ENCODE assay signal across 8 mouse cellular contexts in genomic region chr16:18119031-18119730, GRCm38 (mm10). TPM values are rescaled to one million over a fixed set of nuclear protein-coding genes. Genes with fewer than 3 reads are reported as not detected.
DNase-seq lines count a peak whose midpoint lies in the region; ATAC-seq and TF ChIP-seq lines count a peak whose summit lies in the region.

No protein-coding gene starts in this region.

- WGBS in forebrain, embryonic 16.5 days: 12% methylated on average over 8 of the region's 8 CpGs
- WGBS in midbrain, postnatal 0 days: 13% methylated on average over 8 of the region's 8 CpGs

- no peak overlapping the region for H3ac ChIP-seq in C2C12 (ENCODE audit: control insufficient read depth, insufficient read length, low read depth)

- no peak overlapping the region for H3K4me3 ChIP-seq in C2C12 (ENCODE audit: insufficient read depth, poor library complexity, severe bottlenecking)
- H3K4me3 ChIP-seq in forebrain, embryonic 16.5 days (replicated peaks; ENCODE audit: low read length): no peak overlapping the region
- no peak overlapping the region for H3K4me3 ChIP-seq in midbrain, postnatal 0 days (ENCODE audit: low read depth, low read length)

- H3K9me3 ChIP-seq in forebrain, embryonic 16.5 days (ENCODE audit: control insufficient read depth, low read length): no peaks in the 10 kb centered on the region
- no peaks in the 10 kb centered on the region for H3K9me3 ChIP-seq in midbrain, postnatal 0 days (ENCODE audit: low read length)

- H3K27me3 ChIP-seq in C2C12 (ENCODE audit: control insufficient read depth, insufficient read depth, insufficient read length): peaks cover 31% of the 10 kb centered on the region
- no peaks in the 10 kb centered on the region for H3K27me3 ChIP-seq in forebrain, embryonic 16.5 days (replicated peaks; ENCODE audit: control insufficient read depth, insufficient read depth, low read length)
- H3K27me3 ChIP-seq in midbrain, postnatal 0 days (ENCODE audit: insufficient read depth, low read length): no peaks in the 10 kb centered on the region

- DNase-seq in gastrocnemius, adult 18-20 months (ENCODE audit: low spot score): peak; percentile 36
- no peak for DNase-seq in gastrocnemius, adult 8-10 months (ENCODE audit: low spot score in 2 of 2)
- peak; percentile 74 for DNase-seq in cerebellum, adult 11 months
- DNase-seq in layer of hippocampus, postnatal 10 days (ENCODE audit: low spot score in 2 of 2): peak; percentile 65 to 71
- DNase-seq in midbrain, postnatal 0 days (ENCODE audit: low spot score): peak; percentile 72
- DNase-seq in thymus, postnatal 36 days: peak; percentile 67 to 74

- H3K4me2 ChIP-seq in forebrain, embryonic 16.5 days (ENCODE audit: low read length): no peak overlapping the region
- no peak overlapping the region for H3K4me2 ChIP-seq in midbrain, postnatal 0 days (ENCODE audit: low read depth, low read length, poor library complexity, severe bottlenecking)

- TF ChIP-seq CTCF in C2C12 (IDR thresholded peaks at IDR 0.05; ENCODE audit: control insufficient read depth, insufficient read depth, insufficient read length): peak; percentile 40
- peak; percentile 92 for TF ChIP-seq CTCF in midbrain, postnatal 0 days (IDR thresholded peaks at IDR 0.05)

- ATAC-seq in forebrain, embryonic 16.5 days: peak; percentile 87
- ATAC-seq in midbrain, postnatal 0 days (ENCODE audit: low FRiP score): peak; percentile 71; the same call in 1 of the 2 replicates

- no peaks in the 10 kb centered on the region for H3K79me2 ChIP-seq in C2C12 (ENCODE audit: control insufficient read depth, insufficient read depth)

- no peak overlapping the region for H3K9ac ChIP-seq in forebrain, embryonic 16.5 days (replicated peaks; ENCODE audit: low read depth, low read length)
- H3K9ac ChIP-seq in midbrain, postnatal 0 days (replicated peaks; ENCODE audit: low read length, poor library complexity, severe bottlenecking): 0 out of 2 replicates have a peak overlapping the region, but pooled peaks have one; percentile 19

- 0 out of 2 replicates have a peak overlapping the region, but pooled peaks have one; percentile 18 for H3K27ac ChIP-seq in forebrain, embryonic 16.5 days (ENCODE audit: low read length)
- no peak overlapping the region for H3K27ac ChIP-seq in midbrain, postnatal 0 days (ENCODE audit: low read depth, low read length)

- H3K79me3 ChIP-seq in C2C12 (ENCODE audit: low read depth): no peaks in the 10 kb centered on the region

- peaks cover 6% of the 10 kb centered on the region for H3K4me1 ChIP-seq in forebrain, embryonic 16.5 days (replicated peaks; ENCODE audit: control insufficient read depth, insufficient read depth, low read length)
- H3K4me1 ChIP-seq in midbrain, postnatal 0 days (ENCODE audit: insufficient read depth, low read length): no peaks in the 10 kb centered on the region

- no peaks in the 10 kb centered on the region for H3K36me3 ChIP-seq in C2C12 (ENCODE audit: control insufficient read depth, insufficient read depth)
- no peaks in the 10 kb centered on the region for H3K36me3 ChIP-seq in forebrain, embryonic 16.5 days (ENCODE audit: control insufficient read depth, insufficient read depth)
- no peaks in the 10 kb centered on the region for H3K36me3 ChIP-seq in midbrain, postnatal 0 days (ENCODE audit: insufficient read depth, low read length)

TF ChIP-seq in C2C12, 6 proteins besides CTCF, POLR2A, EP300 and RAD21:
- TF ChIP-seq MAX (IDR thresholded peaks at IDR 0.05) (no peak), USF1 (IDR thresholded peaks at IDR 0.05; ENCODE audit: low read depth) (no peak), MYOG (IDR thresholded peaks at IDR 0.05; ENCODE audit: control insufficient read depth, extremely low read depth, insufficient read length) (no peak), FOSL1 (IDR thresholded peaks at IDR 0.05; ENCODE audit: insufficient read depth, low read length, poor library complexity, severe bottlenecking) (no peak), MYOD1 (IDR thresholded peaks at IDR 0.05; ENCODE audit: control insufficient read depth, insufficient read length, low read depth) (no peak)

RNA-seq across cellular contexts. Expression of gene Rtn4r, which starts 8.3 kb away (rescaled TPM):
- total RNA-seq in gastrocnemius, adult 18-20 months (2021): under 1 TPM in 1 of 2 experiments, not detected in 1; 0.11 TPM
- total RNA-seq in gastrocnemius, adult 8-10 months (2022): under 1 TPM in 1 of 4 experiments, not detected in 3; 0.15 TPM
- 0.11 TPM for polyA plus RNA-seq in C2C12 (2012; fragmentation: generic; extraction: Trizol)
- 21.7 and 24.4 TPM in 2 replicates for polyA plus RNA-seq in forebrain, embryonic 16.5 days (2015; fragmentation: Nextera tagmentation; extraction: Ambion mirVana)
- 10 to 100 TPM; 76.3 to 78.0 TPM for total RNA-seq in layer of hippocampus, postnatal 10 days (2021)
- total RNA-seq in midbrain, postnatal 0 days (2014; rRNA removed): 39.6 and 71.7 TPM in 2 replicates
- polyA plus RNA-seq in midbrain, postnatal 0 days (2015; fragmentation: Nextera tagmentation; extraction: Ambion mirVana): 32.3 and 36.2 TPM in 2 replicates

RNA-seq across cellular contexts. Expression of gene Prodh, which starts 29.2 kb away (rescaled TPM):
- 10 to 100 TPM in 1 of 2 experiments, 1 to 10 TPM in 1; 4.6 to 11.1 TPM for total RNA-seq in gastrocnemius, adult 18-20 months (2021)
- total RNA-seq in gastrocnemius, adult 8-10 months (2022): 10 to 100 TPM in 2 of 4 experiments, 1 to 10 TPM in 2; 7.8 to 16.8 (median 9.7) TPM
- polyA plus RNA-seq in C2C12 (2012; fragmentation: generic; extraction: Trizol): 7.3 TPM
- polyA plus RNA-seq in forebrain, embryonic 16.5 days (2015; fragmentation: Nextera tagmentation; extraction: Ambion mirVana): 4.1 and 4.2 TPM in 2 replicates
- 10 to 100 TPM; 15.8 to 17.3 TPM for total RNA-seq in layer of hippocampus, postnatal 10 days (2021)
- 11.1 and 14.8 TPM in 2 replicates for total RNA-seq in midbrain, postnatal 0 days (2014; rRNA removed)
- polyA plus RNA-seq in midbrain, postnatal 0 days (2015; fragmentation: Nextera tagmentation; extraction: Ambion mirVana): 5.4 and 6.8 TPM in 2 replicates

Comparison
In these comparisons a context has a peak if more than half of its experiments do, and no peak if none do; other contexts are left out.
1. DNase-seq: peak in gastrocnemius, adult 18-20 months (single experiment), cerebellum, adult 11 months (single experiment), layer of hippocampus, postnatal 10 days (2 of 2), midbrain, postnatal 0 days (single experiment) and thymus, postnatal 36 days (2 of 2); none in gastrocnemius, adult 8-10 months (0 of 2).
2. RNA of gene Rtn4r, which starts 8.3 kb away (total RNA-seq): 76.3 to 78.0 TPM in layer of hippocampus, postnatal 10 days and 39.6 to 71.7 TPM in midbrain, postnatal 0 days; 0.11 TPM in gastrocnemius, adult 18-20 months and 0.15 TPM in gastrocnemius, adult 8-10 months; every median in the first group is over 10 times any median in the second.